Mouse (Mus musculus) stomach, postnatal 0 days (tissue): Measurements from ENCODE around the gene Setd4. TPM values are rescaled to one million over a fixed set of nuclear protein-coding genes. Genes with fewer than 3 reads are reported as not detected.

ENCODE experiments used
- ATAC-seq: fragments of 200-750 bp; cut with Nextera tagmentation; 2 replicates; pipeline ENCODE4 v1.8.0; 2017; ENCODE audit not compliant: low FRiP score, low TSS enrichment
- DNase-seq: peaks from one replicate; pipeline ENCODE4 v3.0.0-alpha.2; 2016; ENCODE audit warnings: low spot score
- H3K27ac ChIP-seq: fragments of 300-500 bp; sonication (generic); replicated peaks from 2 replicates; pipeline ENCODE4 v1.5.1; 2014; ENCODE audit warnings: mild to moderate bottlenecking, control low read depth
- H3K27me3 ChIP-seq: fragments of 300-500 bp; sonication (generic); 2 replicates; pipeline ENCODE4 v1.6.1; 2014; ENCODE audit warnings: low read length; ENCODE audit not compliant: control insufficient read depth, insufficient read depth
- H3K36me3 ChIP-seq: fragments of 300-500 bp; sonication (generic); 2 replicates; pipeline ENCODE4 v1.6.1; 2014; ENCODE audit warnings: low read length, mixed read lengths; ENCODE audit not compliant: control insufficient read depth, insufficient read depth
- H3K4me1 ChIP-seq: fragments of 300-500 bp; sonication (generic); replicated peaks from 2 replicates; pipeline ENCODE4 v1.6.1; 2014; ENCODE audit warnings: antibody characterized with exemption; ENCODE audit not compliant: control insufficient read depth, insufficient read depth
- H3K4me2 ChIP-seq: fragments of 300-500 bp; sonication (generic); replicated peaks from 2 replicates; pipeline ENCODE4 v1.6.1; 2014; ENCODE audit warnings: low read depth, mild to moderate bottlenecking, control low read depth, moderate library complexity
- H3K4me3 ChIP-seq: fragments of 300-500 bp; sonication (generic); 2 replicates; pipeline ENCODE4 v1.5.1; 2014; ENCODE audit warnings: low read depth, low read length, control low read depth
- H3K9ac ChIP-seq: fragments of 300-500 bp; sonication (generic); 2 replicates; pipeline ENCODE4 v1.6.1; 2014; ENCODE audit warnings: mild to moderate bottlenecking, low read length, control low read depth, mixed read lengths
- H3K9me3 ChIP-seq: fragments of 300-500 bp; sonication (generic); 2 replicates; pipeline ENCODE4 v1.6.1; 2016; ENCODE audit warnings: low read length; ENCODE audit not compliant: control insufficient read depth
- CTCF ChIP-seq: IDR thresholded peaks from 2 replicates; pipeline ENCODE4 v1.5.1; 2016; ENCODE audit warnings: antibody characterized with exemption, low read depth, mild to moderate bottlenecking, moderate library complexity
- EP300 ChIP-seq: optimal IDR thresholded peaks from 2 replicates; pipeline ENCODE3; 2016; ENCODE audit warnings: antibody characterized with exemption
- WGBS: fragments of 180-500 bp; shearing (Covaris S2); extraction: QIAGEN DNeasy Blood & Tissue Kit; methylation state at CpG from one replicate; pipeline ENCODE4 v1.1.7; 2014; 5-methylcytosine and 5-hydroxymethylcytosine counted together
- polyA plus RNA-seq: library from polyadenylated mRNA; unstranded; fragments of >200 nt; fragmentation: Nextera tagmentation; extraction: Ambion mirVana; gene quantifications from 2 replicates; pipeline ENCODE4 v1.2.1, GENCODE M21; 2015

The Setd4 gene
- polyA plus RNA-seq, 1 experiment from 2014 or later, result 20.9 TPM

DNA sequence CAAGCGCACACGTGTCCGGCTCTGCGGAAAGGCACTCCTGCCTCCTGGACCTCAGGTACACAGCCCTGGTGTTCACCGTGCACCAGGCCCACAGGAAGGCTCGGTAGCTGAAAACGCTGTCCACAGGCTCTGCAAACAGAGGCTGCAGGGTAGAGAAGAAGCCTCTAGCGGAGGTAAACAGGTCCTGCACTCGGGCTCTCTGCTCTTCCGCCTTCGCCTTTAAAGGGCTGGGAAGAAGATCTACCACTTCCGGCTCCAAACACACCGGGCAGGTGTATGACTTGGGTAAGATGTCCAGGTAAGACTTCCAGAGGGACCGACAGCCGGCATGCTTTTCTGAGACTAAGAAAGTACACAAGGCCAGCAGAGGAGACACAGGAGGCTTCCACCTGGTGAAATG lies 12.9 kb downstream of the Setd4 start:
- ATAC-seq, result peak; percentile 50
- no peaks in the 10 kb centered on the region for H3K27me3 ChIP-seq
- TF ChIP-seq CTCF (0 out of 2 replicates have a peak, but pooled peaks have one; percentile 22), EP300 (no peak)
- H3K27ac ChIP-seq, result no peak overlapping the region
- 81% methylated on average over 15 of the region's 15 CpGs for WGBS
- no peak overlapping the region for H3K9ac ChIP-seq
- H3K4me2 ChIP-seq, result no peak overlapping the region
- no peaks in the 10 kb centered on the region; the same call in 1 of the 2 replicates for H3K4me1 ChIP-seq
- no peaks in the 10 kb centered on the region for H3K9me3 ChIP-seq
- no peak overlapping the region for H3K4me3 ChIP-seq
- peak; percentile 30 for DNase-seq
- no peaks in the 10 kb centered on the region for H3K36me3 ChIP-seq

DNA sequence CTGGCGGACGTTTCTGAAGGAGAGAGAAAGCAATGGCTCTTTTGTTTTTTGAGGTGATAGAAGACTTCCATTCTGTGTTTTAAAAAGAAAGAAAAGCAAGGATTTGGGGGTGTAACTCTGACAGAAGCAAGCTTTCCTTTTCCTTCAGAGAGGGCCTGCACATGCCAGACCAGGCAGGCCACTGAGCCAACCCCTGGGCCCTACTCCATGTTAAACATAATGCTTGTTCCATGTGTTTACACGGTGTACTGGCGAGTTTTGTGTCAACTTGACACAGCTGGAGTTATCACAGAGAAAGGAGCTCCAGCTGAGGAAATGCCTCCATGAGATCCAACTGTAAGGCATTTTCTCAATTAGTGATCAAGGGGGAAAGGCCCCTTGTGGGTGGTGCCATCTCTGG lies 15.6 kb downstream of the Setd4 start:
- H3K9ac ChIP-seq, result 0 out of 2 replicates have a peak overlapping the region, but pooled peaks have one; percentile 35
- no peak overlapping the region for H3K4me2 ChIP-seq
- no peaks in the 10 kb centered on the region for H3K27me3 ChIP-seq
- WGBS, result 42% methylated on average over 4 of the region's 4 CpGs
- no peaks in the 10 kb centered on the region; the same call in 1 of the 2 replicates for H3K4me1 ChIP-seq
- no peaks in the 10 kb centered on the region for H3K36me3 ChIP-seq
- DNase-seq (peak; percentile 54), ATAC-seq (no peak)
- peak overlapping the region; percentile 30 for H3K27ac ChIP-seq
- no peak for TF ChIP-seq EP300
- no peak for TF ChIP-seq CTCF
- H3K9me3 ChIP-seq, result no peaks in the 10 kb centered on the region
- no peak overlapping the region for H3K4me3 ChIP-seq

DNA sequence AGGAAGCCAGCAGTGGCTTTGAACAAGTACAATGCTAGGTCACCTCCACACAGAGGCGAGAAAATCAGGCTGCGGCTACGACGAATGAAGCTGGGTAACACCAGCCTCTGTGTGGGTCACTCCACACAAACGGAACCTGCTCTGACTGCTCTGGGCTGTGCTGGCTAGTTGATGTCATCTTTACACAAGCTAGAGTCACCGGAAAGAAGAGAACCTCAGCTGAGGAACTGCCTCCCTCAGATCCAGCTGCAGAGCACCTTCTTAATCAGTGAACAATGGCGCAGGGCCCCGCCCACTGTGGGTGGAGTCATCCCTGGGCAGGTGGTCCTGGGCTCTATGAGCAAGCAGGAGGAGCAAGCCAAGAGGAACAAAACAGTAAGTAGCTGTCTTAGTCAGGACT lies 17.5 kb downstream of the Setd4 start:
- Histone ChIP-seq H3K4me1 (no peaks in the 10 kb centered on the region; the same call in 1 of the 2 replicates), H3K4me3 (no peak overlapping the region), H3K27ac (no peak overlapping the region), H3K36me3 (no peaks in the 10 kb centered on the region), H3K9ac (no peak overlapping the region), H3K4me2 (no peak overlapping the region), H3K27me3 (no peaks in the 10 kb centered on the region), H3K9me3 (no peaks in the 10 kb centered on the region)
- ATAC-seq, result peak; percentile 40
- whole genome bisulfite sequencing, result 65% methylated on average over 8 of the region's 8 CpGs
- TF ChIP-seq CTCF (no peak), EP300 (no peak)
- peak; percentile 43 for DNase-seq

DNA sequence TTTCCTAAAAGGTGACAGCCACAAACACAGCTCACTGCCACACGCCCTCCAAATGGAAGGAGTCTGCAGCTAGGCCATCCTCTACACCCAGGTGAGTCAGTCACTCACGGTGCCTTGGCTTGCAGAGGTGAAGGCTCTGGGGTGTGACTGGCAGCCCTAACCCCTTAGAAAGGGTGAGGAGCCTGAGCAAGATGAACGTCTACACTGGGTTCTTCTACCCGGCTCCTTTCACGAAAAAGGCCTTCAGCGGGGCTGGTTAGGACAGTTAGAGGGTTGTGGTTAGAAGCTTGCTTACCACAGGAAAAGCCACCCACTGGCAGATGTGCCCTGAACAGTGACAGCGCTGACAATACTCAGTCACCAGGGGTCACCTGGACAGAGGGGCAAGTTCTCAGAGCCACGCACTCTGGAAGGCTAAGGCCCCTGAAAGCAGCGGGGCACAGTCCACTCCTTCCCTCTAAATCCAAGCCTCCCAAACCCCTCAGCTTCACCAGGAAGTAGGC lies 18.1 kb downstream of the Setd4 start:
- 72% methylated on average over 9 of the region's 9 CpGs for WGBS
- Histone ChIP-seq H3K9ac (0 out of 2 replicates have a peak overlapping the region, but pooled peaks have one; percentile 8), H3K4me3 (no peak overlapping the region), H3K27me3 (no peaks in the 10 kb centered on the region), H3K27ac (peak overlapping the region; percentile 53), H3K36me3 (no peaks in the 10 kb centered on the region), H3K4me2 (no peak overlapping the region), H3K4me1 (no peaks in the 10 kb centered on the region; the same call in 1 of the 2 replicates), H3K9me3 (no peaks in the 10 kb centered on the region)
- no peak for TF ChIP-seq EP300
- ATAC-seq, result peak; percentile 64
- no peak for DNase-seq

DNA sequence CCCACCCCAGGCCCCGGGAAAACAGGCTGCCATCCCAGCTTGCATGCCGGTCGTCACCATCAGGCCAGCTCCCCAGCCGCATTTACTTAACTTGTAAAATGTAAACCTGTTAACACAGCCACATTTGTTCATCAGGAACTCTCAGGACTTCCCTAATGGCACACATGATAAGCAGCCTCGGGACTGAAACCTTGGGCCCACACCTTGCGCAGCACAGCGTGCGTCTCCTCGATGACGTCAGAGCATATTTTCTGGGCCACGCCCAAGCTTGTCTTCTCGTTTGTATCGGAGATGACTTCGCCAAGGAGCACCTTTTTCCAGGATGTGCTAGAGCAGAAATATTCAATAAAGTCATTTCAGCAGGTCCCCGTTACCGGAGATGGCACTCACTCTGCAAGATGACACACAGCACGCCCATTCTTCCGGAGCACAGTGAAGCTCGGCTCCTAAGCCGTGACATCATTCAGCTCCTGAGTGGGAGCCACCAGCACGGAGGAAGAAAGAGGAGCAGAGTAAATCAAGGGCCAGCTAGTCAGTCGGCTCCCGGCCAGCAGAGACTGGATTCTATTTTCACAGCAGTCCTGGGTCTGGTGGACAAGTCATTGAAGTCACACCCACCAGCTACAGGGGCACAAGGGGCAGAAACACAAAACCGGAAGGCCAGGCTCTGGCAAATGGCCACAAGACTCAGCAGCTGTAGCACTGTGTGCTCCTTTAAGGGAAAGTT lies 18.7 kb downstream of the Setd4 start:
- Histone ChIP-seq H3K4me2 (no peak overlapping the region), H3K27me3 (no peaks in the 10 kb centered on the region), H3K27ac (peak overlapping the region; percentile 71), H3K36me3 (no peaks in the 10 kb centered on the region), H3K4me1 (no peaks in the 10 kb centered on the region; the same call in 1 of the 2 replicates), H3K9me3 (no peaks in the 10 kb centered on the region), H3K9ac (no peak overlapping the region), H3K4me3 (no peak overlapping the region)
- TF ChIP-seq EP300, result no peak
- no peak for TF ChIP-seq CTCF
- 74% methylated on average over 24 of the region's 24 CpGs for WGBS
- ATAC-seq, result peak; percentile 84
- peak; percentile 78 for DNase-seq

DNA sequence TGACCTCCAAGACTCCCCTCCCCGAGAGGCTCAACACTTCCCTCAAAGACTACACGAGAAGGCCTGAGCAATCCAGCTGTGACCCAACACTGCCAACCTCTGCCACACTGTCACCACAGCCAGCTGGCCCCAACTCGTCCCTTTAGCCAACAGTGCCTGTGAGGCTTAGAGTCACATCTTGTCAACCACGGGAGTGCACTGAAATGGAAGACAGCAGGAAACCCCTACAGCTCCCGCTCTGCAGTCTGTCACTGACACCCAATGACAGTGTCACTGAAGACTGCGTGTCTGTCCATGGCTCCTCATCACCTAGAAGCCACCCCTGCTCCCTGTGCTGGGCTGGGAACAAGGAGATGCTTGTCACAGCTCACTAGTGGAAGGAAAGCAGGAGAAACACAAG lies 22.7 kb downstream of the Setd4 start:
- Histone ChIP-seq H3K36me3 (no peaks in the 10 kb centered on the region), H3K4me3 (no peak overlapping the region), H3K27ac (no peak overlapping the region), H3K27me3 (no peaks in the 10 kb centered on the region), H3K4me2 (no peak overlapping the region), H3K9me3 (no peaks in the 10 kb centered on the region), H3K4me1 (no peaks in the 10 kb centered on the region), H3K9ac (no peak overlapping the region)
- WGBS, result 70% methylated on average over 6 of the region's 6 CpGs
- TF ChIP-seq EP300, result no peak
- TF ChIP-seq CTCF, result no peak
- ATAC-seq, result no peak
- DNase-seq, result no peak
